Mouse (Mus musculus): ENCODE measurements around the gene Stra6.

DNA sequence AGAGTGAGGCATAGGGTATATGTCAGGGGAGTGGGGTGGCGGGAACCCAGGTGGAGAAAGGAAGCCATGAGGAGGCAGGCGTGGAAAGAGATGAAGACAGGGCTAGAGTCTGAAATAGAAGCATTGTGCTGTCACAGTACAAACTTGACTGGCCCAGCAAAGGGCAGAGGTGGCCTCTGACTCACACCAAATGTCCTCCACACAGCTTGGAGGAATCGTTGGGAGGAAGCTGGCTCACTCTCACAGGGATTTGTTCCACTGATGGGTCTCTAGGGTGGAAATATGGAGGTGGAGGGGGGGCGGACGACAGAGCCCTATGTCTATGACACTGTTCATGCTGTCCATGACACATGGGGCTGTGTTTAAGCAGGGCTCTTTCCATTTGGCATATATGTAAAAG, 99.6 kb downstream of the Stra6 start:
- no peak for TF ChIP-seq CTCF (IDR thresholded peaks at IDR 0.05; ENCODE audit: extremely low read depth, insufficient read depth, insufficient read length, insufficient replicate concordance)
- no peak for TF ChIP-seq POLR2A (IDR thresholded peaks at IDR 0.05; ENCODE audit: low read depth, low read length)

Data from spleen, adult 2 months (tissue).